Mouse (Mus musculus) cerebellum, adult 2 months (tissue): ENCODE results near the gene Pomgnt1.

ENCODE experiments used
- CTCF ChIP-seq: fragments of 200-500 bp; IDR thresholded peaks from 2 replicates; pipeline ENCODE4 v1.5.1; 2011; ENCODE audit warnings: low read depth, mild to moderate bottlenecking, control low read depth, low read length, moderate library complexity, borderline replicate concordance; ENCODE audit not compliant: insufficient read depth
- POLR2A ChIP-seq: fragments of 200-500 bp; IDR thresholded peaks from 2 replicates; pipeline ENCODE4 v1.6.1; 2011; ENCODE audit warnings: low read length, control low read depth, borderline replicate concordance; ENCODE audit not compliant: insufficient read depth

DNA sequence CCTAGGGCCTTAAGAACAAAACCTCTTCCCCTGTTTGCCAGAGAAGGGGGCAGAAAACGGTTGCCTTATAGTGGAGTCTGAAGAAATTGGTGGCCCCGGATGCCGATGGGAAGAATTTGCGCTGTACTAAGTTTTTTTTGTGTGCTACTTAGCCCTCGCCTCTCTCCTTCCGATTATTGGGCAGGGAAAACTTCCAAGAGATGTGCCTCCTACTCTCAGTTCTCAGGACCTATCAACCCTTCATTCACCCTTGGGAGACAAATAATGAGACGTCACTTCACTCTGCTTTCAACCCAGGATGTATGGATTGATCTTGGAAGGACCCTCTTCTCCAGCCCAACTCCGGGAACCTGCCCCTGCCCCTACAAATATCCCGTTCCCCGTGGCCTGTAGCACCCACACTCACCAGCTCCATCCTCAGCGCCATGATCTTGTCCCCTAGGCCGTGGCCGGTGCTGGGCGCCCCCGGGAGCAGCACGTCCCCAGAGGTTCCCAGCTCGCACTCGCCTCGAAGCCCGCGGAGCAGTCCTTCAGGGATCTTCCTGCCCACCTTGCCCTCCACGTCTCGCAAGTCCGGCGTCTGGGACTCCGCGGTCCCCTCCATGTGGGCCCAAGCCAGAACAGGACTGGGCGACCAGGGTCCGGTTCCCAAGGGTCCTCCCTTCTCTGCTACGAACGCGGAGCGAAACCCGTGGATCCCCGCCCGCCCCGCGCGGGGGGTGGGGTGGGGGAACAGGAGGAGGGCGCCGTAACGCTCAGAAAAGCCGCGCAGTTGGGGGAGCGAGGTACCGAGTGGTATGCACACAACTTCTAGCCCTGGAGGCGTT, 20.5 kb downstream of the Pomgnt1 start:
- TF ChIP-seq CTCF (no peak), POLR2A (peak; percentile 57)
